Mouse (Mus musculus): ENCODE results near the gene Lrrc20. TPM values are rescaled to one million over a fixed set of nuclear protein-coding genes. Genes with fewer than 3 reads are reported as not detected.
A peak's percentile ranks its signal among the peaks of the same experiment; 100 is the strongest.
"Not testable (repeated sequence)": the region's sequence is repeated elsewhere in the genome, so short reads cannot be mapped to it uniquely, and the experiment has no call there.

Lrrc20 gene
- polyA plus RNA-seq, 1 experiment from 2014 or later = 5.3 TPM

GRCm38 (mm10) chr10:61443876-61444275, 31.7 kb upstream of the Lrrc20 start:
- ATAC-seq (ENCODE audit: insufficient number of reproducible peaks, insufficient read depth, low FRiP score, low read depth) = no peak
- no peak overlapping the region for H3K27ac ChIP-seq (ENCODE audit: low read length)

GRCm38 (mm10) chr10:61445016-61445415, 30.6 kb upstream of the Lrrc20 start:
- 77% methylated on average over 3 of the region's 3 CpGs for WGBS
- Histone ChIP-seq H3K4me3 (ENCODE audit: low read depth, low read length) (no peak overlapping the region), H3K36me3 (ENCODE audit: control insufficient read depth, insufficient read depth, low read length) (peaks cover 8% of the 10 kb centered on the region), H3K27ac (ENCODE audit: low read length) (no peak overlapping the region), H3K27me3 (ENCODE audit: control insufficient read depth, insufficient read depth, low read length) (no peaks in the 10 kb centered on the region), H3K4me2 (replicated peaks; ENCODE audit: low read depth, low read length) (no peak overlapping the region), H3K9ac (replicated peaks; ENCODE audit: low read depth, low read length) (no peak overlapping the region), H3K9me3 (ENCODE audit: control insufficient read depth, low read depth, low read length) (no peaks in the 10 kb centered on the region), H3K4me1 (ENCODE audit: control insufficient read depth, insufficient read depth, low read length) (peaks cover 19% of the 10 kb centered on the region)
- no peak for ATAC-seq (ENCODE audit: insufficient number of reproducible peaks, insufficient read depth, low FRiP score, low read depth)

More at GRCm38 (mm10) chr10:61443876-61444275, 31.7 kb upstream of the Lrrc20 start:
- H3K4me3 ChIP-seq (ENCODE audit: low read depth, low read length) = no peak overlapping the region
- peaks cover 15% of the 10 kb centered on the region for H3K4me1 ChIP-seq (ENCODE audit: control insufficient read depth, insufficient read depth, low read length)
- H3K9ac ChIP-seq (replicated peaks; ENCODE audit: low read depth, low read length) = no peak overlapping the region
- no peak overlapping the region for H3K4me2 ChIP-seq (replicated peaks; ENCODE audit: low read depth, low read length)
- no peaks in the 10 kb centered on the region for H3K9me3 ChIP-seq (ENCODE audit: control insufficient read depth, low read depth, low read length)
- 70% methylated on average over 1 of the region's 1 CpGs for WGBS
- H3K36me3 ChIP-seq (ENCODE audit: control insufficient read depth, insufficient read depth, low read length) = peaks cover 8% of the 10 kb centered on the region
- no peaks in the 10 kb centered on the region for H3K27me3 ChIP-seq (ENCODE audit: control insufficient read depth, insufficient read depth, low read length)

- WGBS = 84% methylated on average over 10 of the region's 10 CpGs
- Histone ChIP-seq H3K9me3 (ENCODE audit: control insufficient read depth, low read depth, low read length) (no peaks in the 10 kb centered on the region), H3K4me1 (ENCODE audit: control insufficient read depth, insufficient read depth, low read length) (peaks cover 22% of the 10 kb centered on the region), H3K36me3 (ENCODE audit: control insufficient read depth, insufficient read depth, low read length) (peaks cover 8% of the 10 kb centered on the region), H3K27me3 (ENCODE audit: control insufficient read depth, insufficient read depth, low read length) (no peaks in the 10 kb centered on the region), H3K4me2 (replicated peaks; ENCODE audit: low read depth, low read length) (no peak overlapping the region), H3K9ac (replicated peaks; ENCODE audit: low read depth, low read length) (no peak overlapping the region), H3K27ac (ENCODE audit: low read length) (no peak overlapping the region), H3K4me3 (ENCODE audit: low read depth, low read length) (no peak overlapping the region)
- no peak for ATAC-seq (ENCODE audit: insufficient number of reproducible peaks, insufficient read depth, low FRiP score, low read depth)
These were observed 27.8 kb upstream of the Lrrc20 start for GRCm38 (mm10) chr10:61447581-61448353.

- Histone ChIP-seq H3K27me3 (ENCODE audit: control insufficient read depth, insufficient read depth, low read length) (no peaks in the 10 kb centered on the region), H3K27ac (ENCODE audit: low read length) (no peak overlapping the region), H3K4me3 (ENCODE audit: low read depth, low read length) (no peak overlapping the region), H3K4me2 (replicated peaks; ENCODE audit: low read depth, low read length) (no peak overlapping the region), H3K9ac (replicated peaks; ENCODE audit: low read depth, low read length) (no peak overlapping the region), H3K4me1 (ENCODE audit: control insufficient read depth, insufficient read depth, low read length) (peaks cover 16% of the 10 kb centered on the region), H3K36me3 (ENCODE audit: control insufficient read depth, insufficient read depth, low read length) (peaks cover 8% of the 10 kb centered on the region), H3K9me3 (ENCODE audit: control insufficient read depth, low read depth, low read length) (no peaks in the 10 kb centered on the region)
- no peak for ATAC-seq (ENCODE audit: insufficient number of reproducible peaks, insufficient read depth, low FRiP score, low read depth)
- 76% methylated on average over 3 of the region's 3 CpGs for WGBS
These were observed 26.8 kb upstream of the Lrrc20 start for GRCm38 (mm10) chr10:61448834-61449233.

GRCm38 (mm10) chr10:61451463-61451930, 24.1 kb upstream of the Lrrc20 start:
- Histone ChIP-seq H3K4me1 (ENCODE audit: control insufficient read depth, insufficient read depth, low read length) (peaks cover 7% of the 10 kb centered on the region; the same call in 1 of the 2 replicates), H3K9me3 (ENCODE audit: control insufficient read depth, low read depth, low read length) (no peaks in the 10 kb centered on the region), H3K4me3 (ENCODE audit: low read depth, low read length) (peak overlapping the region; percentile 99), H3K27me3 (ENCODE audit: control insufficient read depth, insufficient read depth, low read length) (no peaks in the 10 kb centered on the region), H3K36me3 (ENCODE audit: control insufficient read depth, insufficient read depth, low read length) (peaks cover 8% of the 10 kb centered on the region), H3K27ac (ENCODE audit: low read length) (peak overlapping the region; percentile 82; the same call in 1 of the 2 replicates), H3K9ac (replicated peaks; ENCODE audit: low read depth, low read length) (peak overlapping the region; percentile 96), H3K4me2 (replicated peaks; ENCODE audit: low read depth, low read length) (peak overlapping the region; percentile 85)
- no peak for ATAC-seq (ENCODE audit: insufficient number of reproducible peaks, insufficient read depth, low FRiP score, low read depth)
- WGBS = 3% methylated on average over 8 of the region's 8 CpGs

- Histone ChIP-seq H3K27ac (ENCODE audit: low read length) (peak overlapping the region; percentile 82), H3K27me3 (ENCODE audit: control insufficient read depth, insufficient read depth, low read length) (no peaks in the 10 kb centered on the region), H3K4me2 (replicated peaks; ENCODE audit: low read depth, low read length) (peak overlapping the region; percentile 85), H3K9me3 (ENCODE audit: control insufficient read depth, low read depth, low read length) (no peaks in the 10 kb centered on the region), H3K36me3 (ENCODE audit: control insufficient read depth, insufficient read depth, low read length) (peaks cover 7% of the 10 kb centered on the region; the same call in 1 of the 2 replicates), H3K9ac (replicated peaks; ENCODE audit: low read depth, low read length) (peak overlapping the region; percentile 96), H3K4me1 (ENCODE audit: control insufficient read depth, insufficient read depth, low read length) (peaks cover 7% of the 10 kb centered on the region; the same call in 1 of the 2 replicates), H3K4me3 (ENCODE audit: low read depth, low read length) (peak overlapping the region; percentile 99)
- WGBS = under 1% methylated on average over 62 of the region's 62 CpGs
- ATAC-seq (ENCODE audit: insufficient number of reproducible peaks, insufficient read depth, low FRiP score, low read depth) = peak; percentile 33; the same call in 1 of the 2 replicates
These were observed 23.5 kb upstream of the Lrrc20 start for GRCm38 (mm10) chr10:61451931-61452617.

GRCm38 (mm10) chr10:61452645-61453044, 23.0 kb upstream of the Lrrc20 start, which contains the start of gene Eif4ebp2:
Gene Eif4ebp2 (minus strand): TSS chr10:61452661.
- H3K27me3 ChIP-seq (ENCODE audit: control insufficient read depth, insufficient read depth, low read length) = no peaks in the 10 kb centered on the region
- peak within 1 kb of the TSS; percentile 96 for H3K9ac ChIP-seq (replicated peaks; ENCODE audit: low read depth, low read length)
- ATAC-seq (ENCODE audit: insufficient number of reproducible peaks, insufficient read depth, low FRiP score, low read depth) = peak; percentile 99
- peak within 1 kb of the TSS; percentile 85 for H3K4me2 ChIP-seq (replicated peaks; ENCODE audit: low read depth, low read length)
- WGBS = under 1% methylated on average over 34 of the region's 36 CpGs
- H3K27ac ChIP-seq (ENCODE audit: low read length) = peak within 1 kb of the TSS; percentile 82
- peak within 1 kb of the TSS; percentile 99 for H3K4me3 ChIP-seq (ENCODE audit: low read depth, low read length)
- H3K36me3 ChIP-seq (ENCODE audit: control insufficient read depth, insufficient read depth, low read length) = peaks cover 4% of the 10 kb centered on the region; the same call in 1 of the 2 replicates
- H3K4me1 ChIP-seq (ENCODE audit: control insufficient read depth, insufficient read depth, low read length) = peaks cover 7% of the 10 kb centered on the region; the same call in 1 of the 2 replicates
- H3K9me3 ChIP-seq (ENCODE audit: control insufficient read depth, low read depth, low read length) = no peaks in the 10 kb centered on the region

- H3K4me3 ChIP-seq (ENCODE audit: low read depth, low read length); H3K9ac ChIP-seq (replicated peaks; ENCODE audit: low read depth, low read length); H3K4me2 ChIP-seq (replicated peaks; ENCODE audit: low read depth, low read length); H3K27me3 ChIP-seq (ENCODE audit: control insufficient read depth, insufficient read depth, low read length); H3K4me1 ChIP-seq (ENCODE audit: control insufficient read depth, insufficient read depth, low read length); H3K27ac ChIP-seq (ENCODE audit: low read length); H3K9me3 ChIP-seq (ENCODE audit: control insufficient read depth, low read depth, low read length); H3K36me3 ChIP-seq (ENCODE audit: control insufficient read depth, insufficient read depth, low read length): not testable (repeated sequence)
- 0 out of 2 replicates have a peak, but pooled peaks have one; percentile 7 for ATAC-seq (ENCODE audit: insufficient number of reproducible peaks, insufficient read depth, low FRiP score, low read depth)
- 79% methylated on average over 3 of the region's 3 CpGs for WGBS
These were observed 22.4 kb upstream of the Lrrc20 start for GRCm38 (mm10) chr10:61453171-61453570.

Data from stomach, embryonic 14.5 days (tissue).